Mouse (Mus musculus): Measurements from ENCODE around the gene 2410004B18Rik.
A peak's percentile ranks its signal among the peaks of the same experiment; 100 is the strongest.
"Not testable (repeated sequence)": the region's sequence is repeated elsewhere in the genome, so short reads cannot be mapped to it uniquely, and the experiment has no call there.

Gene 2410004B18Rik

GRCm38 (mm10) chr3:145964473-145964872, 26.7 kb downstream of the 2410004B18Rik start:
- no peak for DNase-seq (ENCODE audit: low read depth, low spot score)

GRCm38 (mm10) chr3:145965583-145965982, 27.8 kb downstream of the 2410004B18Rik start:
- DNase-seq (ENCODE audit: low read depth, low spot score): not testable (repeated sequence)

GRCm38 (mm10) chr3:145966806-145967205, 29.0 kb downstream of the 2410004B18Rik start:
- no peak for DNase-seq (ENCODE audit: low read depth, low spot score)

- DNase-seq (ENCODE audit: low read depth, low spot score): no peak
Observed at GRCm38 (mm10) chr3:145969031-145969501, 31.3 kb downstream of the 2410004B18Rik start.

GRCm38 (mm10) chr3:145971501-145971900, 33.7 kb downstream of the 2410004B18Rik start:
- no peak for DNase-seq (ENCODE audit: low read depth, low spot score)

GRCm38 (mm10) chr3:145974986-145975385, 37.2 kb downstream of the 2410004B18Rik start:
- no peak for DNase-seq (ENCODE audit: low read depth, low spot score)

GRCm38 (mm10) chr3:145985333-145985925, 47.6 kb downstream of the 2410004B18Rik start:
- DNase-seq (ENCODE audit: low read depth, low spot score): no peak

- DNase-seq (ENCODE audit: low read depth, low spot score): no peak
Observed at GRCm38 (mm10) chr3:145986317-145987001, 48.6 kb downstream of the 2410004B18Rik start.

- DNase-seq (ENCODE audit: low read depth, low spot score): peak; percentile 76
Observed at GRCm38 (mm10) chr3:145987268-145987969, 49.6 kb downstream of the 2410004B18Rik start, which contains the start of gene Syde2. TSS of gene Syde2 (plus strand) at chr3:145987870.

- DNase-seq (ENCODE audit: low read depth, low spot score): no peak
Observed at GRCm38 (mm10) chr3:145987970-145988683, 50.3 kb downstream of the 2410004B18Rik start.

GRCm38 (mm10) chr3:145988684-145989575, 51.1 kb downstream of the 2410004B18Rik start:
- no peak for DNase-seq (ENCODE audit: low read depth, low spot score)

GRCm38 (mm10) chr3:145989576-145990081, 51.8 kb downstream of the 2410004B18Rik start:
- no peak for DNase-seq (ENCODE audit: low read depth, low spot score)

GRCm38 (mm10) chr3:145991130-145991529, 53.3 kb downstream of the 2410004B18Rik start:
- DNase-seq (ENCODE audit: low read depth, low spot score): no peak

- DNase-seq (ENCODE audit: low read depth, low spot score): no peak
Observed at GRCm38 (mm10) chr3:145991976-145992730, 54.3 kb downstream of the 2410004B18Rik start.

GRCm38 (mm10) chr3:145992796-145993195, 55.0 kb downstream of the 2410004B18Rik start:
- no peak for DNase-seq (ENCODE audit: low read depth, low spot score)

GRCm38 (mm10) chr3:145993481-145994201, 55.8 kb downstream of the 2410004B18Rik start:
- no peak for DNase-seq (ENCODE audit: low read depth, low spot score)
